Mouse (Mus musculus) spleen, adult 2 months (tissue): Measurements from ENCODE around the gene Il12rb1. TPM values are rescaled to one million over a fixed set of nuclear protein-coding genes. Genes with fewer than 3 reads are reported as not detected.
A peak's percentile ranks its signal among the peaks of the same experiment; 100 is the strongest.
"Not testable (repeated sequence)": the region's sequence is repeated elsewhere in the genome, so short reads cannot be mapped to it uniquely, and the experiment has no call there.

Experiments used
- DNase-seq, 2 experiments: peaks; one replicate each; pipeline versions ENCODE4 v3.0.0 to v3.0.0-alpha.2; 2012 to 2021; ENCODE audit warnings: low spot score in 2 of 2, low read depth in 1 of 2
- H3K27ac ChIP-seq: fragments of 200-500 bp; 2 replicates; pipeline ENCODE4 v1.5.1; 2012; ENCODE audit warnings: low read length, inconsistent platforms; ENCODE audit not compliant: insufficient read depth
- H3K27me3 ChIP-seq: fragments of 200-500 bp; 2 replicates; pipeline ENCODE4 v1.6.1; 2012; ENCODE audit warnings: mild to moderate bottlenecking, moderate library complexity, low read length, inconsistent platforms; ENCODE audit not compliant: control insufficient read depth, insufficient read depth
- H3K36me3 ChIP-seq: fragments of 200-500 bp; 2 replicates; pipeline ENCODE4 v1.6.1; 2012; ENCODE audit warnings: mild to moderate bottlenecking, low read length, inconsistent platforms; ENCODE audit not compliant: control insufficient read depth, insufficient read depth
- H3K4me1 ChIP-seq: fragments of 200-500 bp; 2 replicates; pipeline ENCODE4 v1.6.1; 2011; ENCODE audit warnings: inconsistent platforms; ENCODE audit not compliant: control insufficient read depth, insufficient read depth, insufficient read length
- H3K4me3 ChIP-seq: fragments of 200-500 bp; 2 replicates; pipeline ENCODE4 v1.5.1; 2011; ENCODE audit warnings: mild to moderate bottlenecking, inconsistent platforms; ENCODE audit not compliant: insufficient read depth, insufficient read length; ENCODE audit errors: extremely low read depth
- CTCF ChIP-seq: fragments of 200-500 bp; IDR thresholded peaks from 2 replicates; pipeline ENCODE4 v1.5.1; 2011; ENCODE audit warnings: mild to moderate bottlenecking, inconsistent platforms; ENCODE audit not compliant: insufficient read depth, insufficient read length, insufficient replicate concordance; ENCODE audit errors: extremely low read depth
- POLR2A ChIP-seq: fragments of 200-500 bp; IDR thresholded peaks from 2 replicates; pipeline ENCODE4 v1.6.1; 2011; ENCODE audit warnings: low read depth, low read length, inconsistent platforms
- WGBS: fragments of 180-500 bp; shearing (Covaris S2); methylation state at CpG from one replicate; pipeline ENCODE4 v1.1.7; 2018; 5-methylcytosine and 5-hydroxymethylcytosine counted together
- polyA plus RNA-seq: library from polyadenylated mRNA; depleted of rRNA; stranded (reverse); fragments of >200 nt; gene quantifications from 2 replicates; pipeline ENCODE4 v1.2.3, GENCODE M21; 2012

Il12rb1 gene
- polyA plus RNA-seq, 1 experiment: 5.8 TPM

GRCm38 (mm10) chr8:70816679-70817078, 8.4 kb downstream of the Il12rb1 start:
- no peak overlapping the region for H3K4me3 ChIP-seq
- no peaks in the 10 kb centered on the region for H3K27me3 ChIP-seq
- H3K36me3 ChIP-seq: no peaks in the 10 kb centered on the region
- H3K27ac ChIP-seq: no peak overlapping the region
- 58% methylated on average over 30 of the region's 30 CpGs for WGBS
- no peak for TF ChIP-seq POLR2A
- TF ChIP-seq CTCF: no peak
- no peaks in the 10 kb centered on the region for H3K4me1 ChIP-seq
- no peak for DNase-seq

GRCm38 (mm10) chr8:70820101-70820935, 12.1 kb downstream of the Il12rb1 start:
- no peaks in the 10 kb centered on the region for H3K4me1 ChIP-seq
- H3K27ac ChIP-seq: no peak overlapping the region
- no peak for DNase-seq
- no peak overlapping the region for H3K4me3 ChIP-seq
- TF ChIP-seq CTCF (no peak), POLR2A (no peak)
- no peaks in the 10 kb centered on the region for H3K36me3 ChIP-seq
- H3K27me3 ChIP-seq: no peaks in the 10 kb centered on the region
- WGBS: 77% methylated on average over 31 of the region's 31 CpGs

- Histone ChIP-seq H3K27ac (no peak overlapping the region), H3K27me3 (no peaks in the 10 kb centered on the region), H3K4me1 (no peaks in the 10 kb centered on the region), H3K36me3 (no peaks in the 10 kb centered on the region), H3K4me3 (no peak overlapping the region)
- DNase-seq: peak in 1 of 2 experiments; percentile 64
- TF ChIP-seq POLR2A: no peak
- peak; percentile 97 for TF ChIP-seq CTCF
- WGBS: 21% methylated on average over 30 of the region's 30 CpGs
Observed at GRCm38 (mm10) chr8:70821399-70821962, 13.2 kb downstream of the Il12rb1 start.

GRCm38 (mm10) chr8:70821992-70822391, 13.7 kb downstream of the Il12rb1 start:
- Histone ChIP-seq H3K27me3 (no peaks in the 10 kb centered on the region), H3K36me3 (no peaks in the 10 kb centered on the region), H3K4me3 (no peak overlapping the region), H3K4me1 (no peaks in the 10 kb centered on the region), H3K27ac (no peak overlapping the region)
- TF ChIP-seq POLR2A (no peak), CTCF (no peak)
- DNase-seq: no peak
- 67% methylated on average over 11 of the region's 11 CpGs for WGBS

GRCm38 (mm10) chr8:70822594-70822993, 14.3 kb downstream of the Il12rb1 start:
- DNase-seq, H3K27me3 ChIP-seq, H3K36me3 ChIP-seq, H3K4me3 ChIP-seq, H3K4me1 ChIP-seq, H3K27ac ChIP-seq: not testable (repeated sequence)
- WGBS: 81% methylated on average over 3 of the region's 3 CpGs

GRCm38 (mm10) chr8:70823802-70824201, 15.6 kb downstream of the Il12rb1 start:
- 94% methylated on average over 7 of the region's 7 CpGs for WGBS
- H3K27me3 ChIP-seq: no peaks in the 10 kb centered on the region
- DNase-seq: no peak
- H3K36me3 ChIP-seq: no peaks in the 10 kb centered on the region
- H3K4me3 ChIP-seq: no peak overlapping the region
- TF ChIP-seq POLR2A (no peak), CTCF (no peak)
- H3K27ac ChIP-seq: no peak overlapping the region
- H3K4me1 ChIP-seq: no peaks in the 10 kb centered on the region

GRCm38 (mm10) chr8:70825816-70826215, 17.6 kb downstream of the Il12rb1 start:
- Histone ChIP-seq H3K27ac (no peak overlapping the region), H3K36me3 (no peaks in the 10 kb centered on the region), H3K4me1 (no peaks in the 10 kb centered on the region), H3K27me3 (no peaks in the 10 kb centered on the region), H3K4me3 (no peak overlapping the region)
- TF ChIP-seq POLR2A (no peak), CTCF (no peak)
- no peak for DNase-seq
- WGBS: 85% methylated on average over 8 of the region's 8 CpGs
